Mouse (Mus musculus) 3T3-L1 (cell line): ENCODE measurements around the gene 3110082I17Rik.
"Not testable (repeated sequence)": the region's sequence is repeated elsewhere in the genome, so short reads cannot be mapped to it uniquely, and the experiment has no call there.

Source experiments
- DNase-seq: peaks from one replicate; pipeline ENCODE4 v3.0.0-alpha.2; 2015; ENCODE audit warnings: low read depth, low spot score

The 3110082I17Rik gene

DNA sequence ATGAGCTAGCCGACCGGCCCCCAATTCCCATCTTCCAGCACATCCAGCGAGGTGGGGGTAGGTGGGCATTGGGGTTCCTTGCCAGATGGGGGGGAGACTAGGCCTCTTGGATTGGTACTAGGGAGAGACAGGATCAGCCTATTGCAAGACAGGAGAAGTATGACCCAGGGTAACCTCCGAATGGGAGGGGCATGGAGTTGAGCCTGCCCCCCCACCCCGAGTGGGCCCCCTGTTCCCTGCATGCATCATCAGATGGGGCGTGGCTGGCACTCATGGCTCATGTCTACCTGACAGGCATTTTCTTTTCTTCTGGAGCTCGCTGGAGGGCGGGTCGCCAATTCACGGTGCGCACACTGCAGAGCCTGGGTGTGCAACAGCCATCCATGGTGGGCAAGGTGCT, 106.4 kb downstream of the 3110082I17Rik start:
- no peak for DNase-seq

DNA sequence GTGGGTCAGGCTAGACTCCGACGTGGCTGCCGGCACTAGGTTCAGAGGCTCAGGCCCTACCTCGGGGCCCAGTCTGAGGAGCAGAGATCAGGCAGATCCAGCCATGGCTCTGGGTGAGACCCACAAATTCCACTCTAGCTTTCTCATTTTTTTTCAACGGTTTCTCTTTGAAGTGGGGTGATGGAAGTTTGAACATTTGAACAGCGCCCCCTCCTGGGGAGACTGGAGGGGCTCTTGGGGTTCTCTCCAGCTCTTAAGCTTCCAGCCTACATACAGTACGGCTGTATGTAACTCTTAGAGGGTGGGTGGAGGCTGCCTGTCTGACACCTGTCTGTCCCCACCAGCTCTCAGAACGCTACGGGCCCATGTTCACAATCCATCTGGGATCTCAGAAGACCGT, 106.8 kb downstream of the 3110082I17Rik start:
- DNase-seq, result peak; percentile 67

DNA sequence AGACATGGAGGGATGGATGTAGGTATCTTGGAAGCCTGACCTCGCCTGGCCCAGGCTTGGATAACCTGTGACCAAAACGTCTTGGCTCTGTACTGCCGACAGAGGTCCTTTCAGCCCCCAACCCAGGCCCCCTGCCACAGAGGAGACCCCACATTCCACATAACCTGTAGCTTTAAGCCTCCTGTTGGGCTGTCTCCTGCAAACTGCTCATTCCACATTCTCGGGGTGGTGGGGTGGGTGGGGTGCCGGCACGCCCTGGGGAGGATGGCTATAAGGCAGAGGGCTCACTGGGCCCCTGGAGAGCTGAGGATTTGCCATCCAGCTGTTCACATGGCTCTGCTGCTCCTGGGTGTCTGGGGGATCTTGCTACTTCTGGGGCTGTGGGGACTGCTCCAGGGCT, 108.0 kb downstream of the 3110082I17Rik start, which contains the start of gene Cyp2w1:
Cyp2w1 (plus strand) TSS at position 301 of the 400 bp plus-strand sequence.
- no peak for DNase-seq

DNA sequence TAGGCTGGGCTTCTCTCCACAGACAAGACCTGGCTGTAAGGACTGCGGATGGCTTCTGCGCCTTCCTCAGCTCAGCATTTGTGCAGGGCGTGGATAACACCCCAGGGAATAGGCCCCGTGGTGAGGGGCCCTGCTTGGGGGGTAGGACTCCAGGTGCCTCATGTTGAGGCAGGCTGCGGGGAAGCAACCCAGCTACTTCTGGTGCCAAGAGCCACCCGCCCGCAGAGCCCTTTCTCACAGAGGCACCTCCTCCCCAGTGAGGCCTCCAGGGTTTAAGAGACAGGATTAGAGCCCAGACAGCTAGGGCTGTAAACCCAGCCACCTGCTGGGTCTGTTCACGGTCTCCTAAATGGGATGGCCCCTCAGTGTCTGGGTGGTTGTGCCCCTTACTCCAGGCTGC, 108.7 kb downstream of the 3110082I17Rik start:
- no peak for DNase-seq

DNA sequence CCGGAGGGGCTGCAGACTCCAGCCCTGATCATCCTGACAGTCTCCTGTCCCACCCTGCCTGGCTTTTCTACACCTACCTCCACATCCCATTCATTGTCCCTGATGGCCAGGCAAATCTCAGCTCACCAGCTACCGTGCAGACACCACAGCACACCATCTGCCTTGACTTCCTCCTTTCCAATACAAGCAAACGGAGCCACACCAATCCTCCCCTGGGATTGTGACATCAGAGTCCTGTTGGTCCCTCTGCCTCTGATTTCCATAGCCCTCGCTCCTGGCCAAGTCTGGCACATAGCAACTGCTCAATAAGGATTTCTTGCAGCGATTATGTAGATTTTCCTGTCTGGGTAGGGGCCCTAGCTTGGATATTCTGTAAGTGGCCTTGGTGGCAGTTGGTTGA, 109.2 kb downstream of the 3110082I17Rik start, which contains the start of gene Cox19:
Cox19 (minus strand) TSS at position 285 of the 400 bp plus-strand sequence.
- no peak for DNase-seq

DNA sequence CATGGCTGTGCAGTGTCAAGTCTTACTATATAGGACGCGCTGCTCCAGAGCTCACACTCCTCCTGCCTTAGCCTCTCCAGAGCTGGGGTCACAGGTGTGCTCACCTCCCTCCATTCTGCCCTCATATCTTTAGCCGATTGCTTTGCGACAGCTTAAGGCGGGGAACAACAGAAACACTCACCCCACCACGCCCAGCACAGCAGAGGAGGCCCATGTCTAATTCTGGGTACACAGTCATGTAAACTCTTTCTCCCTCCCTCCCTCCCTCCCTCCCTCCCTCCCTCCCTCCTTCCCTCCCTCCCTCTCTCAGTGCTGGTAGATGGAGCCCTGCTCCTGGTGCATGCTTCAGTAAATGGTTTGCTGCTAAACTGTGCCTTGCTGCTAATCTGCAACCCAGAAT, 110.6 kb downstream of the 3110082I17Rik start:
- no peak for DNase-seq

DNA sequence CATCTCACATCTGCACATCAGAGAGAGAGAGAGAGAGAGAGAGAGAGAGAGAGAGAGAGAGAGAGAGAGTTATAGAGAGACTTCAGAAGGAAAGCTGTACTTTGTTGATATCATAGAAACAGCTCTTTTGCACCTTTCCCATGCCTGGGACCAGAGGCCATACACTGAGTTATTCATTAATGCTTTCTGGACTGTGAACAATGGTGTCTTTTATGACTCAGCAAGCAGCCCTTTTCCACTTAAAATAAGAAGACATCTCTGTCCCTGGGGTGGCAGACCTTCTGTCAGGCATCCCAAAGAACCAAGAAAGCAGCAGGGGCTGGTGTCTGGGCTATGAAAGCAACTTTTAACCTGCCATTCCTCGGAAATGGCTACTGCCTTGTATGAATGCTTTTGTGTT, 113.1 kb downstream of the 3110082I17Rik start:
- peak; percentile 38 for DNase-seq

DNA sequence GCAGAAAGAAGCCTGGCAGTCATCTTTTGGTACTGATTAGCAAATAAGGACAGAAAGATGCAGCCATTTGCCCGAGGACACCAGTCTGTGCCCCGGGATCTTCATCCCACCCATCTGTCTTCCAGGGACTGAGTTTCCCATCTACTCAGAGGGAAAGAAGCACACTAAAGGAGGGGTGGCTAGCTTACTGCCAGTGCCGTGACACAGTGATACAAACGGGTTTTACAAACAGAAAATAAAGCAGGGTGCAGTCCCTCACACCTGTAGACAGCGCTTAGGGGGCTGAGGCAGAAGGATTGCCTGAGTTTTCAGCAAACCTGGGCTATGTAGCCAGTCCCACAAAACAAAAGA, 115.0 kb downstream of the 3110082I17Rik start:
- no peak for DNase-seq

DNA sequence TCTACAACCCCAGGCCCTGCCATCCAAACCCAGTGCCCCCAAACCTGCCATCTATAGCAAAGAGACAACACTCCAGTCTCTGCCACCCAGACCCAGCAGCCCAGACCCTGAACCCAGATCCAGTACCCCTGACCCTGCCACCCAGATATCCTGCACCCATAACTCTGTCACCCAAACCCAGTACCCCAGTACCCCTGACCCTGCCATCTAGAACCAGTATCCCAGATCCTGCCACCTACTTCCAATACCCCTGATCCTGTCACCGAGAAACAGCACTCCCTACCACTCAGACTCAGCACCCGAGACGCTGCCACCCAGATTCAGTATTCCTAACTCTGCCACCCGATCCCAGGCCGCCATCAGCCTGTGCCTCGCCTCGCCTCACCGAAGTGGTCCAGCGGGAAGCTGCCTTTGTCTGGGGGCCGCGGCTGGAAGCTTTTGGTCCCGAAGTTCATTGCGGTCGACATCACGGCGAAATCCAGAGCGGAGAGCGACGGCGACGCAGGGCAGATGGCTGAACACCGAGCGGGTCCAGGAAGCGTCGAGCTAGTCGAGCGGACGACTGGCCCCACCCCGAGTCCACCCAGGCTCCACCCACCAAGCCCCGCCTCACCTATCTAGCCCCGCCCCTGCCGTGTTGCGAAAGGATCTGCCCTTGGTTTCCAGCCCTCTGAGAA, 115.5 kb downstream of the 3110082I17Rik start:
- peak; percentile 98 for DNase-seq

DNA sequence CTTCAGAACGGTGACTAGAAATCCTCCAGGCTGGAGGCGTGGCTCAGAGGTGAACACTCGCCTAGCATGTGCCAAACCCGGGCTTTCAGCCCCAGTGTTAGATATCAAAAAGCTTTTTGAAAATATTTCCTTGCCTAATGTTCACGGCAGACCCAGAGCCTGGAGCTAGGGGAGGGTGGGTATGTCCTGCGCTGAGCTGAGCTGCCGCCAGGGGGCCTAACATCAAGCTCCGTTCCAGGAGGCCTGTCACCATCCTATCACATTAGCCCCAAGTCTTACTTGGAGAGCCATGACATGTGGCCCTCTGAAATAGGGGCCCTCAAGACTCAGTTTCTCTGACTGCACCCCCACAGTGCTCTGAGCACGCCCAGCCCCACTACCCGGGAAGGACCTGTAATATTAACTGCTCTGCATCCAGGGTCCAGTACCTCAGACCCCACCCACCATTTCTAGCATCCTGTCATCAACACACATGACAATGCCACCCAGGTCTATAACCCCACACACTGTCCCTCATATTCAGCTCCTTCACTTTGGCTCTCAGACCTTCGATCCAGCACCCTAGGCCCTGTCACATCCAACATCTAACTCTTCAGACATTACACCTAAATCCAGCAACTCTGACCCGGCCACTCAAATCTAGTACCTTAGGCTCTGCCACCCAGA, 116.2 kb downstream of the 3110082I17Rik start:
- DNase-seq, result peak; percentile 97

DNA sequence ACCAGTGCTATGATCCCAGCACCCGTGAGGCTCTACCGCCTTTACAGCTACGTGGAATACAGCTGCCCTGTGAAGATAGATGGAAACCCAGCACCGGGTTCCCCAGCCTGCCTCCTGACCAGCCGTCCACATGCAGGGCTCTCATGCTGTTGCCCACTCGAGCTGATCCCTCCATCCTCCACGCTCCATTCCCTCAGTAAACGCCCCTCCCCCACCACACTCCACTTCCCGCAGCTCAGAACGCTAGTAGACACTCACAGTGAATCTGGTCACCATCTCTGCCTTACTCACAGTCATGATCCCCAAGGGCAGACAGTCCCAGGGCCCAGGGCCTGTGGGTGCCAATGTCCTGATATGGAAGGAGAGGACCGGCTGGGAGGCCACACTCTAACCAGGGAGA, 121.4 kb downstream of the 3110082I17Rik start:
- no peak for DNase-seq

DNA sequence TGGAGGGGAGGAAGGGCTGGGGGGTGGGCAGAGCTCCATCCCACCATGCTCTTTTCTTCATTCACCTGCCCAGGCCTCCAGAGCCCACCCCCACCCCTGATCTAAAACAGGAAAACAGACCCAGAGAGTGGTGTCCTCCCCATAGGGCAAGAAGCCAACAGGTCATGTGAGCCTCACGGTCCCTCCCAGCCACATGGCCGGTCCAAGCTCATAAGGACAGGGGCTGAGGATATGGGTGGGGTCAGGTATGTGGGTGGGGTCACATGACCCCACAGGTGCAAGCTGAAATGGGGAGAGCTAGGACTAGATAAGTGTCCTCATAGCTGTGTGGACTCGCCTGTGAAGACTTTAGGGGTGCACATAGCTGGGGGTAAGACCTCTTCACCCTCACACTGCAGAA, 121.9 kb downstream of the 3110082I17Rik start:
- no peak for DNase-seq

DNA sequence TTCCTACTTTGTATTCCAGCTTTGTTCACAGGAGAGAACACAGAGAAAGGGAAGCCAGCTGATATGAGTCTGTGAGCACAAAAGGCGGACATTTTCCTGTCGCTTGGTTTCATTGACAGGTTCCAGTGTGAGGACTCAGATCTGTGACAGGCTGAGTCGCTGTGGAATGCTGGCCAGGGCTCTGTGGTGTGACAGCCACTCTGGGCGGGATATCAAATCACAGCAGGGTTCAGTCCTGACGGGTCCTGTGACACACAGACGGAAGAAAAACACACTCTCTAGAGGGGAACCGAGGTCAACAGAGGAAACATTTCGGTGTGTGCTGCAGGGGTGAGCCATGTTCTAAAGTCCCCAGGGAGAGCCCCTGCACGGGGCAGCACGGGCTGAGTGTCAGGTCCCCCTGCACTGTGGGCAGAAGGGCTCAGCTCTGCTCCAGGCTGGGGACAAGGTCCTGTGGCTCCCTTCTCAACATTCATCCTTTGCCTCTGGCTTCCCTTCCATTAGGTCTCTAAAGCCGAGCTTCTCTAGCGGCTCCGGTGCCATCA, 122.4 kb downstream of the 3110082I17Rik start:
- DNase-seq, result no peak

DNA sequence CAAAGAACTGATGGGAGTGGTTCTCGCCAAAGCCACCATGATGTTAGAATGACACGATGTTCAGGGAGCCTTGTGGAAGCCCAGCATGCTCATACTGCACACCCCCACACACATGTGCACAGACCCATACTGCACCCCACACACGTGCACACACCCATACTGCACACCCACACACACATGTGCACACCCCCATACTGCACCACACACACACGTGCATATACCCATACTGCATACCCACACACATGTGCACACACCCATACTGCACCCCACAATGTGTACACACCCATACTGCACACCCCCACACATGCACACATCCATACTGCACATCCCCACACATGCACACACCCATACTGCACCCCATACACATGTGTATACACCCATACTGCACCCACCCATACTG, 124.7 kb downstream of the 3110082I17Rik start:
- no peak for DNase-seq

DNA sequence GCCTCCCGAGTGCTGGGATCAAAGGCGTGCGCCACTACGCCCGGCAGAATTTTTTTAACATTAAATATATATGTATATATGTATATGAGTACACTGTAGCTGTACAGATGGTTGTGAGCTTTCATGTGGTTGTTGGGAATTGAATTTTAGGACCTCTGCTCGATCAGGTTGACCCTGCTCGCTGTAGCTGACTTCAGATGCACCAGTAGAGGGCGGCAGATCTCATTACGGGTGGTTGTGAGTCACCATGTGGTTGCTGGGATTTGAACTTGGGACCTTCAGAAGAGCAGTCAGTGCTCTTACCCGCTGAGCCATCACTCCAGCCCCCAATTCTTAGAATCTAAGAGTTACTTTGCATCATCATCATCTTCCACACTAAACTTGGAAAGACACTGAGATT, 125.9 kb downstream of the 3110082I17Rik start:
- DNase-seq, result not testable (repeated sequence)

DNA sequence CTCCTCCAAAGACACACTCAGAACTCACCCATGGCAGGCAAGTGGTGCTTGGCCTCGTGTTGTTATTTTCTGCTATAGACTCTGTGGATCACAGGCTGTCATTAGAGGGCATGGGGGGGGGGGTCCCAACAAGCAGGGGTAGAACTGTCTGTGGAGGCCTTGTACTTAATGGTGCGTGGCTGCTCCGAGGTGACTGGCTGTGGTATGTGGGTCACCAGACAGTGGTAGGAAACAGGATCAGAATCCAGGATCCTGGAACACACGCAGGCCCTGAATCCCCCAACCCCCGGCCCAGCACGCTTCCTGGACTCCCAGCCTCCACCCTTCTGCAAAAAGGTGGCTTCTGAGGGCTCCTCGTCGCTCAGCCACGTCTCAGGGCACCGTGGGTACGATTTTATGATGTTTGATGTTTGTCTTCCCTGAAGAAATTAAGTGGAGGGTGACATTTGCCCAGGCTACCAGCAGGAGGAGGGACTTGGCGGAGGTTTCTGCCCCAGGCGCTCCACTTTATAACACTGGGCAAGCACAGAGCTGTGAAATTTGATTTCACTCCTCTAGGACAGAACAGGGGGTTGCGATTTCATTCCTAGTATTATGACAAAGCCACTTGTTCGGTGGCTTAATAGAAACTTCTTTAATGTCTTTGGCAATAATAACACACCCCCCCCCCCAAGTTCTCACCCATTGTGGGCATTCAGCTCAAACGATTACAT, 126.9 kb downstream of the 3110082I17Rik start:
- DNase-seq, result no peak

DNA sequence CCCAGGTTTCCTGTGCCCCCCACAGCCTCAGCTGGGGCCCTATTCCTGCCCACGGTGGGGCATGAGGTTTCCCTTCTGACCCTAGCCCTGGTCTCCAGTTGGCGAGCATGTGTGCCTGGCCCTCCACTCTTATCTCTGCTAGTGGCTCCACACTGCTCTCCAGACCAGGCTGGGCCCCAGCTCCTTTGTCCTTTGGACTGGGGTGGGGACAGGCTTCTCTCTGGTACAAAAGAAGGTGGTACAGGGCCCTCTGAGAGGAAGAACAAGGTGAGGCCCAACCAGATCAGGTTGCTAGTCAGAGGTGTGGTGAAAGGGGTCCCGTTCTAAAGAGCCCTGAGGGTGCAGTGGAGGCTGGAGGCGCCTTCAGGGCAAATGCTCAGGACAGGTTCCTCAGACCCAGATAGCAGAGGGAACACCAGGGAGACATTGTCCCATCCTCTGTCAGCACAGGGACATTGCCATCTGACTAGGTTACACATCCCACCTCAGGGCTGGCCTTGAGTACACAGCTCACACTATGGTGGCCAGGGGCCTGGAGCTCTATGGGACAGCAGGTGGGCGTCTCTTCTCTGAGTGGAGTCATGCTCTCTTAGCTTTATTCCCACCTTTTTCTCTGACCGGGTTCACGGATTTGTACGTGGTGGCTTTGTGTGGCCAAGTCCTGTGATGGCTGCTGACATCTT, 127.6 kb downstream of the 3110082I17Rik start:
- DNase-seq, result no peak

DNA sequence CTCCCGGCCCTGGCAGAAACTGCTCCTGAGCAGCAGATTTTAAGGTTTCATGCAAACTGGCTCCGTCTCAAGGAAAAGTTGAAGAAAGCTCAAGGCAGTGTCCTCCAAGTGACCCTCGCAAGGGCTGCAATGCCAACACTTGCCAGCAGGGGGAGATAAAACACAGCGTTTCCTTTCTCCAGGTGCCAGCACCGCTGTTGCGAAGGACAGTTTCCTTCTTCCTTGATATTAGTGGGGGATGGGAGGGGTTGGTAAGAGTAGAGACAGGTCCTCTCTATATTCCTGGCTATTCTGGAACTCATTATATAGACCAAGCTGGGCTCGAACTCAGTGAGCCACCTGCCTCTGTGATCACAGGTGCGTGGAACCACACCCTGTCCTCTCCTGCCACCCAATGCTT, 128.6 kb downstream of the 3110082I17Rik start:
- peak; percentile 93 for DNase-seq

DNA sequence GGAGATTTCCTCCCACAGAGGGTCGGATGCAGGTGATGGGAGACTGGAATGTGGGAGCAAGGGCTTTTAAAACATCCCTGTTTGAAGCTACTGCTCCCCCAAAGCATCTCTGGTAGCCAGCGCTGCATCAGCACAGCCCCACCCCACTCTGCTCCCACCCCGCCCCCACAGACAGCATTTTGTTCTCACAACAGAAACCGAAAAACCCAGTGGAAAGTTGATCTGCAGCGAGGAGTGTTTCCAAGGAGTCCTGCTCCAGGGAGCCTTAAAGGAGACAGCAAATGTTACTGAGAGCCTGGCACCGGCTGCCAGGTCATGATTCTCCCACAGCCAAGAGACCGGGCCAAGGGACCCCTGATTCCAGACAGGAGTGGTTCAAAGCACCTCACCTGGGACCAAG, 129.6 kb downstream of the 3110082I17Rik start:
- DNase-seq, result no peak

DNA sequence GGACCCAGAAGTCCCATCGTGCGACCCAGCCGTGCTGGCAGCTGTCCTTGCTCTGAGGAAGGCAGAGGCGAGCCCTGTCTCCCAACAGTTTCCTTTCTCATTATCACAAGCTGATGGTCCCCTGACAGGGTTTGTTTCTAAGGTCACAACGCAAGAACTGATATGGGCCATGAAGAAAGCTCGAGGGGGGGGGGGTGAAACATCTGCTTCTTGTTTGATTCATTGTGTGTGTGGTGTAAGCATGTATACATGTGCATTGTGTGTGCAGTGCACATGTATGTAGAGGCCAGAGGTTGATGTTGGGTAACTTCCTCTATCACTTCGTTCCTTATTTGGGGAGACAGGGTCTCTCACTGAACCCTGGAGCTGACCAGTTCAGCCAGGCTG, 132.7 kb downstream of the 3110082I17Rik start:
- no peak for DNase-seq

DNA sequence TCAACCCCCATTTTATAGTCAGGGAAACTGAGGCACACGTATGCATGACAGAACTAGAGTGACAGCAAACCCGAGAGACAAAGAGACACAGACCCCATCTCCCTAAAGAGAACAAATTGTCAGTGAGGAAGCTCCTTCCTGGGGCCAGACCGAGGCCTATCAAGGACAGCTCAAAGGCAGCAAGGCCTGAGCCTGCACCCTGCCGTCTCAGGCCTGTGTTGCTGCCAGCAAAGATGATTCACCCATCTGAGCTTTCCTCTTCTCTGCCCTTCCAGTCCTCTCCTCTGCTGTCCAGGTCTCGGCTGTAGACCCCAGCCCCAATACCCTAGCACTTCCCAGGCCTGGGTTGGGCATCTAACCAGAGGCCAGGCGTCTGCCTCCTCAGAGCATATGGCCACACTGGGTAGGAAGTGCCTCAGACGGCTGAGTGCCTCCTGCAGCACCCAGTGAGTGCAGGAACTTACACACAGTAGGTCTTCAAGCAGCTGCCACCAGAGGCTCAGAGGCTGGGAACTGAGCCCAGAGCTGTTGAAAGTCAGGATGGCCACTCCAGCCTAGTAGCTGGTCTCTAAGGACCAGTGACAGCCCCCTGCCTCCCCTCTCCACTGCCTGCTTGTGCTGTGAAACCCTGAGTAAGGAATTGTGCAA, 133.2 kb downstream of the 3110082I17Rik start:
- peak; percentile 42 for DNase-seq
